Mouse (Mus musculus): ENCODE results near the gene Cacnb4. TPM values are rescaled to one million over a fixed set of nuclear protein-coding genes. Genes with fewer than 3 reads are reported as not detected.

Gene Cacnb4
- total RNA-seq, 1 experiment from 2014 or later = not detected

DNA sequence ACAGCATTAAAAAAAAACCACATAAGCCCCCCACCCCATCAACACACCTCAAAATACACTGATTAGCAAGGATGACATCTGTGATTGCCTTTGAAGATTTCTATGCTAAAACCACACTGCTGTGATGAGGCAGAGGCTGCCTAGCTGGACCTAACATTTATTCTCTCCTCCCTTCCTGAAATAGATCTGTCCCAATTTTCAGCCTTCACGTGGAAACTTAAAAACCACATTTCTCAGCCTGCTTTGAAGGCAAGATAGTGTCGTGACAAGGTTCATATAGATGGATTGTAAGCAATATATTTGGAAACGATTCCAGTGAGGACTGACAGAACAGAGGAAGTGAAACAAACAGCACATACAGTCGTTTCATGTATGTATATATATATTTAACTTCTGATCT is 22.1 kb downstream of the Cacnb4 start:
- ATAC-seq (replicated peaks; ENCODE audit: low read depth, poor library complexity, severe bottlenecking) = no peak

- no peak for ATAC-seq (replicated peaks; ENCODE audit: low read depth, poor library complexity, severe bottlenecking)
Measured at GRCm38 (mm10) chr2:52651547-52651946, 25.1 kb downstream of the Cacnb4 start.

- no peak for ATAC-seq (replicated peaks; ENCODE audit: low read depth, poor library complexity, severe bottlenecking)
Measured at GRCm38 (mm10) chr2:52647255-52647998, 29.2 kb downstream of the Cacnb4 start.

DNA sequence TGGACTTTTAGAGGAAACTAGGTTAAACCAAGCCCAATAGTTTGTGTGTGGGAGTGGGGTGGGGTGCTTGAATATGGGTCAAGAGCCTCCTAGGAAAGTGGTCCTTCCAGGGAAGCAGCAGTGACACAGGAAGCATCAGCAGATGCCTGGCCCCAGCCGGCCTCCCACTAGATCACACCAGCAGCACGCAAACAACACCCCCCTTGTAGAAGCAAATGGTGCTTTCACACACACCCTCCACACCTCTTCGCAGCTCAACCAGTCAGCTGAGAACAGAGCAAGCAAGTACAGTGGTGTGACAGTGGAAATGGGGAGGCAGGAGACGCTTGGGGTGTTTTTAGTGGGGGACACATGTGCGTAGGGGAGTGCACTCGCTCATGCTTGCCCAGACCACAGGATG is 33.0 kb downstream of the Cacnb4 start:
- no peak for ATAC-seq (replicated peaks; ENCODE audit: low read depth, poor library complexity, severe bottlenecking)

DNA sequence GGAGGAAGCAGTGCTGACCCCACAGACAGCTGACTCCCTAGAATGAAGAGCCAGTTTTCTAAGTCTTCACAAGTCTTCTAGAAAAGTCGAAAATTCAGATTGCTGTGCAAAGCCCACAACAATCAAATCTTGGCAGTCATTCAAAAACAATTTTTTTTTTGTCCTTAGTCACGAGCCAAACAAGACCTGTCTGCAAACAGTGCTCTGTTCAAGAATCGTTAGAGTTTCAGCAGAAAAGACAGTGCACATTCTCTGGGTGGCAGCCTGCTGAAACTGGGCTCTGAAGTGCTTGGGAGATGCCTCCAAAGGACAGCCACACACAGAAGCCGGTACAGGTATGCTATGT is 37.1 kb downstream of the Cacnb4 start:
- no peak for ATAC-seq (replicated peaks; ENCODE audit: low read depth, poor library complexity, severe bottlenecking)

DNA sequence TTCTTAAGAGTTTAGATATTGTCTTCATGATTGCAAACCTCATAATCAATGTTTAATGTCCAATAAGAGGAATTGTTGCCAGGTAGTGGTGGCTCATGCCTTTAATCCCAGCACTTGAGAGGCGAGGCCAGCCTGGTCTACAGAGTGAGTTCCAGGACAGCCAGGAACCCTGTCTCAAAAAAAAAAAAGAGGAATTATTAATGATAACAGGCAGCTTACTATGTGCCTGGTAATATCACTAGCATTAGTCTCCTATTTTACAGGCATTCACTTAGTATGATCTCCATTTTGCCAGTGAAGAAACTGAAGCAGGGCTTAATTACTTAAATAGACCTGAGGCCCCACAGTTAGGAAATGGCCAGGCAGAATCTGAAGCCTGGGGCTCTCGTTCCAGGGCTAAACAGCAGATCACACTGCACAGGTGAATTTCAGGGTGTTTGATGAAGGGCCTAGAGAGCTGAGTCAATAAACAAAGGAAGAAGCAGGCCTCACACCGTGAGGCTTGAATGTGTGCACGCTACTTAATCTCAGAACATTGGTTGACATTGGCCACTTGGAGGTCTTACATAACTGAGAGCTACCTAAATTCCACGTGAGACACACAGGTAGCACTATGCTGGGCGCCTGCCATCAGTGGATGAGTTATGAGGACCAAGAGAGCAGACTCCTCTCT is 37.6 kb downstream of the Cacnb4 start:
- ATAC-seq (replicated peaks; ENCODE audit: low read depth, poor library complexity, severe bottlenecking) = no peak

DNA sequence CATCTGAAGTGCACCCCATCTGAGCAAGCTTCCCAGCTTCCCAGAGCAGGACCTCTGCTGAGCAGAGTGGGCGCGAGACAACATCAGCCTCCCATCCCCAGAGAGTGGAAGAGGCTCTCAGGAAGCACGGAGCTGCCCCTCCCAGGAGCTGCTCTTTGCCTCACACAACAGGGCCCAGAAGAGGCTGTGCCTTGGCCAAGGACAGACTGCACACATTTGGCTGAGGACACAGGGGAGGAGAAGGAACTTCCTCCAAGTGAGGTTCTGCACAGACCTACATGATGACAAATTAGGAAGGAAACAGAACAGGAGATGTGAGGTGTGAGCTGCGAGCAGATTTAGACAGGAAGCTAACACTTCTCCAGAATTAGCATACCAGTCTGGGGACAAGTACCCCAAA is 38.4 kb downstream of the Cacnb4 start:
- peak; percentile 58; the same call in 1 of the 2 replicates for ATAC-seq (replicated peaks; ENCODE audit: low read depth, poor library complexity, severe bottlenecking)

- ATAC-seq (replicated peaks; ENCODE audit: low read depth, poor library complexity, severe bottlenecking) = no peak
Measured at GRCm38 (mm10) chr2:52636051-52636450, 40.6 kb downstream of the Cacnb4 start.

DNA sequence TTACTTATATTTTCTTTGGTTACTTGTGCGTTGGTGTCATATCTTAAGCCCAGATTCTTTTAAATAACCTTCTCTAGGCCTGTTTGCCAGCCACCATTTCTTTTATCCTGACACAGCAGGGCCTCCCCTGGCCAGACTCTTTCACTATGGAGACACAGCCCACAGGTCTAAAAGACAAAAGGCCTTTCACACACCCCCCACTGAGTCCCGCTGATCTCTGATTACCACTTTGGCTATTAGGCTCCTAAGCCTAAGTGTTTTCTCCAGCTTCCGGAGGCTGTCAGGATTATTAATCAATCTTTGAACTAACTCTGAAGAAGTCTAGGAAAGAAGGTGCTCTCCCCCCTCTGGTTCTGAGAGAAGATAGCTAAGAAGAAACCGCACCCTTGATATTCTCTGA is 41.3 kb downstream of the Cacnb4 start:
- no peak for ATAC-seq (replicated peaks; ENCODE audit: low read depth, poor library complexity, severe bottlenecking)

DNA sequence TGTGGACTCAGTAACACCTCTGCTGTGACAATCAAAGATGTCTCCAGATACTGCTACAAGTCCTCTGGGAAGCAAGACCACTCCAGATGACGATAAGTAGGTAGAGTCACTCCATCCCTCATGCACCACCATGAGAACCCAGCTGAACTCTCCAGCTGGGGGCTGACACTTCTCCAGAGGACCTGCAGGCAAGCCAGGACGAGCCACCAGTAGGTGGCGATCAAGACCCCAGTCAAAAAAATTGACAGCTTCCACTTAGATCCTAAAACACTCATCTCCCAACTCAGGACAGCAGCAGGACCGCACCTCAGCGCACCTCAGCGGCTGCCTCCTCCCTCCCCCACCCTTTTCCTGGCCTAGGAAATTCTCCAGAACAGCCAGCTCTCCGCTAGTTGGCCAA is 43.8 kb downstream of the Cacnb4 start:
- ATAC-seq (replicated peaks; ENCODE audit: low read depth, poor library complexity, severe bottlenecking) = peak; percentile 91

- ATAC-seq (replicated peaks; ENCODE audit: low read depth, poor library complexity, severe bottlenecking) = no peak
Measured at GRCm38 (mm10) chr2:52628186-52628585, 48.4 kb downstream of the Cacnb4 start.

DNA sequence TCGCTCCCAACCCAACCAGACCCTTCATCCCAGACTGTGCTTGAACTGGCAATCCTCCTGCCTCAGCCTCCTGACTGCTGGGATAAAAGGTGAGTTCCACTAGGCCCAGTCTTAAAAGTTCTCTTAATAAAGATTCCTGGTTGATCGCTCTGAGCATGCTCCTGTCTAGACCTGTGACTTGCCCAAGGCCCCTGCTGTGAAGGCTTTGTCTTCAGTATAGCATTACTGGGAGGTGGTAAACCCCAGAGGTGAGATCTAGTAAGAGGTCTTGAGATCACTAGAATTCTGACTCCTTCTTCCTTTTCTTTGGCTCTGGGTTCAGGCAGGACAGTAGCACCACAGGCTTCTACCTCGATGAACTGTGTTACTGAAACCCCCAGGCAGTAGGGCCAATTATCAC is 50.4 kb downstream of the Cacnb4 start:
- ATAC-seq (replicated peaks; ENCODE audit: low read depth, poor library complexity, severe bottlenecking) = no peak

GRCm38 (mm10) chr2:52625731-52626130 is 50.9 kb downstream of the Cacnb4 start:
- ATAC-seq (replicated peaks; ENCODE audit: low read depth, poor library complexity, severe bottlenecking) = no peak

DNA sequence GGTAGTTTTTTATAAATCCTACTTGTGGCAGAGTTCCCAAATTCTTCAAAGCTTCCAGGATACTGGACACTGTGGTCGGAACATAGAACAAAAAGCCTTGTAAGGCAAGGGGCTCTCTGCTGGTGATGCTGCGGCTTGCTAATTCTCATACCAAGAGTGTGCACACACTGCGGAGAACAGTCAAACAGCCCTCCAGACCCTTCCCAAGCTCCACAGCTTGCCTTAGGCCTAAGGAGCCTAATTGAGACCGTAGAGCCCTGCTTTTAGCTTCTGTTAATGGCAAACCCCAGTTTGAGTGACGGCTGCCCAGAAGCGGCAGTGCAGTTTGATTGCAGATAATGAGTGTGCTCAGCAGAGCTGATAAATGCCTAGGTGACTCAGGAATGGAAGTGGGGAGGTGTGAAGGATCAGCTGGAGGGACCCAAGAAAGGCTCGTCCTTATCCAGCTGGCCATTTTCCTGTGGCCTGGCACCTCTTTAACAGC is 52.7 kb downstream of the Cacnb4 start:
- no peak for ATAC-seq (replicated peaks; ENCODE audit: low read depth, poor library complexity, severe bottlenecking)

DNA sequence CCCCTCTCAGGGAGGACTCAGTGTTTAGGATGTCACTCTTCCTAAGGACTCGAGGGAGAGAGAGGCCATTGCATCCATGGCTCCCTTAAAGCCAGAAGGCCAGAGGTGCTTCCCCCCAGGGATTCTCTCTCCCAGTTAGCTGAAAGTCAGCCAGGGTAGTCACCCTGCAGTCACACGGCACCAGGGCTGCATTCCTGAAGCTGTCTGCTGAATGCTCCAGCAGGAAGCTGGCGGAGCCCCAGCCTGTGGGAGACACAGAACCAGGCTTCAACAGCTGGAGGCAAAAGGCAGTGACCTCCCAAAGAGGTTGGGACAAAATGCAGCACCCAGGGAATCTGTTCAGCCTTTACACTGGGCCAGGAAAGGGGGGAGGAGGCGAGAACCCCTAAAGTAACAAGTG is 53.2 kb downstream of the Cacnb4 start:
- no peak for ATAC-seq (replicated peaks; ENCODE audit: low read depth, poor library complexity, severe bottlenecking)

DNA sequence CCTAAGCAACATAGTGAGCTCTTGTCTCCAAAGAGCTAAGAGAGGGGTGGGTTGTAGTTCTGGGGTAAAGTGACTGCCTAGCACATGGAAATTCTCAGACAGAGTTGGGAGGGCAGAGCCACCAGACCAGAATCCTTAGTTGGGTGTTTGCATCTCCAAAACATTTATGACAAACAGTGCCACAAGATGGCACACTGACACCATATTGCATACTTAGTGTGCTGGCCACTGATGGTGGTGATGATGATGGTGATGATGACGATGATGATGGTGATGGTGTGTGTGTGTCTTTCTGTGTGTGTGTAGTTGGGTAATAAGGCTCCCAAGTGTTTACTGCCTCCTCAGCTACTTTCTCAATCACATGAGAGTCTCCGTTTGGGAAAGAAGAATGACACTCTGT is 54.0 kb downstream of the Cacnb4 start:
- ATAC-seq (replicated peaks; ENCODE audit: low read depth, poor library complexity, severe bottlenecking) = 0 out of 2 replicates have a peak, but pooled peaks have one; percentile 24

- ATAC-seq (replicated peaks; ENCODE audit: low read depth, poor library complexity, severe bottlenecking) = peak; percentile 46; the same call in 1 of the 2 replicates
Measured at GRCm38 (mm10) chr2:52619406-52619974, 57.1 kb downstream of the Cacnb4 start.

GRCm38 (mm10) chr2:52618804-52619203 is 57.8 kb downstream of the Cacnb4 start:
- peak; percentile 64 for ATAC-seq (replicated peaks; ENCODE audit: low read depth, poor library complexity, severe bottlenecking)

- no peak for ATAC-seq (replicated peaks; ENCODE audit: low read depth, poor library complexity, severe bottlenecking)
Measured at GRCm38 (mm10) chr2:52615429-52615828, 61.2 kb downstream of the Cacnb4 start.

GRCm38 (mm10) chr2:52613888-52614287 is 62.7 kb downstream of the Cacnb4 start:
- no peak for ATAC-seq (replicated peaks; ENCODE audit: low read depth, poor library complexity, severe bottlenecking)

- ATAC-seq (replicated peaks; ENCODE audit: low read depth, poor library complexity, severe bottlenecking) = no peak
Measured at GRCm38 (mm10) chr2:52609486-52609885, 67.1 kb downstream of the Cacnb4 start.

Data from common myeloid progenitor, adult 5-6 weeks (primary cell).